Mouse (Mus musculus) liver, postnatal 0 days (tissue): ENCODE results near the gene Appbp2. TPM values are rescaled to one million over a fixed set of nuclear protein-coding genes. Genes with fewer than 3 reads are reported as not detected.
A peak's percentile ranks its signal among the peaks of the same experiment; 100 is the strongest.

Source experiments
- ATAC-seq: fragments of 200-750 bp; cut with Nextera tagmentation; 2 replicates; pipeline ENCODE4 v1.8.0; 2017; ENCODE audit warnings: mild to moderate bottlenecking, moderate library complexity
- DNase-seq: peaks from one replicate; pipeline ENCODE4 v3.0.0-alpha.2; 2016
- H3K27ac ChIP-seq: fragments of 300-500 bp; sonication (generic); 2 replicates; pipeline ENCODE4 v1.5.1; 2014; ENCODE audit warnings: antibody characterized with exemption, moderate library complexity, mild to moderate bottlenecking, low read depth
- H3K27me3 ChIP-seq: fragments of 300-500 bp; sonication (generic); 2 replicates; pipeline ENCODE4 v1.6.1; 2014; ENCODE audit warnings: low read length, control low read depth, mixed read lengths; ENCODE audit not compliant: insufficient read depth
- H3K36me3 ChIP-seq: fragments of 300-500 bp; sonication (generic); replicated peaks from 2 replicates; pipeline ENCODE4 v1.6.1; 2014; ENCODE audit warnings: mild to moderate bottlenecking, control low read depth, low read length, moderate library complexity, mixed read lengths; ENCODE audit not compliant: insufficient read depth
- H3K4me1 ChIP-seq: fragments of 300-500 bp; sonication (generic); 2 replicates; pipeline ENCODE4 v1.6.1; 2014; ENCODE audit warnings: antibody characterized with exemption, mild to moderate bottlenecking, control low read depth; ENCODE audit not compliant: insufficient read depth
- H3K4me2 ChIP-seq: fragments of 300-500 bp; sonication (generic); 2 replicates; pipeline ENCODE4 v1.6.1; 2014; ENCODE audit warnings: low read depth, mild to moderate bottlenecking, low read length, moderate library complexity, mixed read lengths
- H3K4me3 ChIP-seq: fragments of 300-500 bp; sonication (generic); 2 replicates; pipeline ENCODE4 v1.5.1; 2014; ENCODE audit warnings: low read depth, low read length
- H3K9ac ChIP-seq: fragments of 300-500 bp; sonication (generic); replicated peaks from 2 replicates; pipeline ENCODE4 v1.6.1; 2014; ENCODE audit warnings: mild to moderate bottlenecking, moderate library complexity
- H3K9me3 ChIP-seq: fragments of 300-500 bp; sonication (generic); 2 replicates; pipeline ENCODE4 v1.6.1; 2016; ENCODE audit warnings: mild to moderate bottlenecking, control low read depth, low read length, mixed read lengths
- CTCF ChIP-seq: sonication (generic); IDR thresholded peaks from 2 replicates; pipeline ENCODE4 v1.5.1; 2016; ENCODE audit warnings: antibody characterized with exemption, low read depth
- EP300 ChIP-seq: IDR thresholded peaks from 2 replicates; pipeline ENCODE4 v1.6.1; 2016; ENCODE audit warnings: antibody characterized with exemption, low read depth, mild to moderate bottlenecking
- WGBS: fragments of 180-500 bp; shearing (Covaris S2); extraction: QIAGEN DNeasy Blood & Tissue Kit; methylation state at CpG from one replicate; pipeline ENCODE4 v1.1.7; 2014; ENCODE audit not compliant: insufficient replicate concordance; 5-methylcytosine and 5-hydroxymethylcytosine counted together
- polyA plus RNA-seq: library from polyadenylated mRNA; unstranded; fragments of >200 nt; fragmentation: Nextera tagmentation; extraction: Ambion mirVana; gene quantifications from 2 replicates; pipeline ENCODE4 v1.2.1, GENCODE M21; 2015

Appbp2 gene
- polyA plus RNA-seq, 1 experiment from 2014 or later: 9.3 TPM

- 51% methylated on average over 3 of the region's 3 CpGs for WGBS
- TF ChIP-seq CTCF (peak; percentile 83), EP300 (no peak)
- Histone ChIP-seq H3K4me2 (no peak overlapping the region), H3K4me3 (no peak overlapping the region), H3K4me1 (no peaks in the 10 kb centered on the region; the same call in 1 of the 2 replicates), H3K27ac (no peak overlapping the region), H3K9me3 (no peaks in the 10 kb centered on the region), H3K9ac (no peak overlapping the region), H3K27me3 (no peaks in the 10 kb centered on the region), H3K36me3 (no peaks in the 10 kb centered on the region)
- DNase-seq (peak; percentile 75), ATAC-seq (peak; percentile 53; the same call in 1 of the 2 replicates)
These were observed 35.7 kb upstream of the Appbp2 start for GRCm38 (mm10) chr11:85270631-85271030.

GRCm38 (mm10) chr11:85267393-85267792 lies 32.5 kb upstream of the Appbp2 start:
- WGBS: 90% methylated on average over 1 of the region's 1 CpGs
- no peaks in the 10 kb centered on the region; the same call in 1 of the 2 replicates for H3K4me1 ChIP-seq
- ATAC-seq: no peak

GRCm38 (mm10) chr11:85264635-85265034 lies 29.7 kb upstream of the Appbp2 start:
- H3K9me3 ChIP-seq: no peaks in the 10 kb centered on the region
- no peaks in the 10 kb centered on the region for H3K4me1 ChIP-seq
- H3K9ac ChIP-seq: no peak overlapping the region
- no peak for DNase-seq
- H3K4me3 ChIP-seq: no peak overlapping the region
- TF ChIP-seq EP300 (no peak), CTCF (no peak)
- WGBS: 41% methylated on average over 5 of the region's 5 CpGs
- no peaks in the 10 kb centered on the region for H3K36me3 ChIP-seq
- no peak for ATAC-seq
- no peaks in the 10 kb centered on the region for H3K27me3 ChIP-seq
- H3K4me2 ChIP-seq: no peak overlapping the region
- H3K27ac ChIP-seq: no peak overlapping the region

More at GRCm38 (mm10) chr11:85267393-85267792, 32.5 kb upstream of the Appbp2 start:
- Histone ChIP-seq H3K9ac (no peak overlapping the region), H3K27ac (no peak overlapping the region), H3K27me3 (no peaks in the 10 kb centered on the region), H3K4me3 (no peak overlapping the region), H3K4me2 (no peak overlapping the region), H3K36me3 (no peaks in the 10 kb centered on the region), H3K9me3 (no peaks in the 10 kb centered on the region)
- no peak for TF ChIP-seq EP300
- no peak for DNase-seq

- H3K4me3 ChIP-seq: no peak overlapping the region
- DNase-seq (peak; percentile 83), ATAC-seq (0 out of 2 replicates have a peak, but pooled peaks have one; percentile 21)
- no peak overlapping the region for H3K9ac ChIP-seq
- H3K4me2 ChIP-seq: no peak overlapping the region
- TF ChIP-seq EP300 (no peak), CTCF (peak; percentile 86)
- H3K27ac ChIP-seq: no peak overlapping the region
- peaks cover 2% of the 10 kb centered on the region; the same call in 1 of the 2 replicates for H3K4me1 ChIP-seq
- H3K9me3 ChIP-seq: no peaks in the 10 kb centered on the region
- H3K36me3 ChIP-seq: no peaks in the 10 kb centered on the region
- WGBS: 25% methylated on average over 7 of the region's 7 CpGs
- H3K27me3 ChIP-seq: no peaks in the 10 kb centered on the region
These were observed 26.3 kb upstream of the Appbp2 start for GRCm38 (mm10) chr11:85261192-85261591.

GRCm38 (mm10) chr11:85258966-85259365 lies 24.0 kb upstream of the Appbp2 start:
- TF ChIP-seq CTCF: no peak
- no peak for TF ChIP-seq EP300
- H3K9ac ChIP-seq: no peak overlapping the region
- 63% methylated on average over 11 of the region's 11 CpGs for WGBS

GRCm38 (mm10) chr11:85255471-85256027 lies 20.6 kb upstream of the Appbp2 start:
- DNase-seq (no peak), ATAC-seq (peak; percentile 48)
- no peak overlapping the region for H3K9ac ChIP-seq
- TF ChIP-seq EP300: 0 out of 2 replicates have a peak, but pooled peaks have one; percentile 13
- TF ChIP-seq CTCF: no peak
- H3K4me1 ChIP-seq: peaks cover 8% of the 10 kb centered on the region
- 34% methylated on average over 3 of the region's 3 CpGs for WGBS
- no peak overlapping the region for H3K27ac ChIP-seq
- no peaks in the 10 kb centered on the region for H3K36me3 ChIP-seq
- no peaks in the 10 kb centered on the region for H3K9me3 ChIP-seq
- H3K4me2 ChIP-seq: no peak overlapping the region
- H3K4me3 ChIP-seq: no peak overlapping the region
- H3K27me3 ChIP-seq: no peaks in the 10 kb centered on the region

More at GRCm38 (mm10) chr11:85258966-85259365, 24.0 kb upstream of the Appbp2 start:
- no peak overlapping the region for H3K27ac ChIP-seq
- DNase-seq: no peak
- H3K36me3 ChIP-seq: no peaks in the 10 kb centered on the region
- ATAC-seq: peak; percentile 61
- H3K27me3 ChIP-seq: no peaks in the 10 kb centered on the region
- no peak overlapping the region for H3K4me3 ChIP-seq
- no peak overlapping the region for H3K4me2 ChIP-seq
- peaks cover 7% of the 10 kb centered on the region for H3K4me1 ChIP-seq
- no peaks in the 10 kb centered on the region for H3K9me3 ChIP-seq
